Mouse (Mus musculus) limb, embryonic 10.5 days (tissue): ENCODE results near the gene Hras. TPM values are rescaled to one million over a fixed set of nuclear protein-coding genes. Genes with fewer than 3 reads are reported as not detected.

Experiments
- DNase-seq: peaks from one replicate; pipeline ENCODE4 v3.0.0-alpha.2; 2017; ENCODE audit warnings: low spot score
- H3K27ac ChIP-seq: fragments of 300-500 bp; sonication (generic); 2 replicates; pipeline ENCODE4 v1.5.1; 2016; ENCODE audit warnings: mild to moderate bottlenecking
- H3K27me3 ChIP-seq: fragments of 300-500 bp; sonication (generic); 2 replicates; pipeline ENCODE4 v1.6.1; 2016; ENCODE audit warnings: low read depth, mild to moderate bottlenecking; ENCODE audit not compliant: poor library complexity, severe bottlenecking
- H3K36me3 ChIP-seq: fragments of 300-500 bp; sonication (generic); 2 replicates; pipeline ENCODE4 v1.6.1; 2016; ENCODE audit warnings: mild to moderate bottlenecking, moderate library complexity
- H3K4me1 ChIP-seq: fragments of 300-500 bp; sonication (generic); 2 replicates; pipeline ENCODE4 v1.6.1; 2016
- H3K4me3 ChIP-seq: fragments of 300-500 bp; sonication (generic); 2 replicates; pipeline ENCODE4 v1.5.1; 2016; ENCODE audit warnings: mild to moderate bottlenecking, moderate library complexity
- H3K9me3 ChIP-seq: fragments of 300-500 bp; sonication (generic); replicated peaks from 2 replicates; pipeline ENCODE4 v1.6.1; 2016; ENCODE audit warnings: mild to moderate bottlenecking
- WGBS: fragments of 180-500 bp; shearing (Covaris S2); methylation state at CpG from one replicate; pipeline ENCODE4 v1.1.7; 2016; 5-methylcytosine and 5-hydroxymethylcytosine counted together
- polyA plus RNA-seq: library from polyadenylated mRNA; unstranded; fragments of >200 nt; fragmentation: Nextera tagmentation; extraction: Ambion mirVana; gene quantifications from 2 replicates; pipeline ENCODE4 v1.2.1, GENCODE M21; 2016

The Hras gene
- polyA plus RNA-seq, 1 experiment from 2014 or later, result 101 TPM

GRCm38 (mm10) chr7:141219558-141220099, 25.8 kb upstream of the Hras start:
- Histone ChIP-seq H3K4me1 (peaks cover 64% of the 10 kb centered on the region), H3K27ac (peak overlapping the region; percentile 30; the same call in 1 of the 2 replicates), H3K4me3 (no peak overlapping the region)

GRCm38 (mm10) chr7:141218557-141219133, 24.8 kb upstream of the Hras start:
- no peaks in the 10 kb centered on the region for H3K27me3 ChIP-seq
- 84% methylated on average over 5 of the region's 5 CpGs for WGBS
- peaks cover 31% of the 10 kb centered on the region for H3K36me3 ChIP-seq
- DNase-seq, result no peak
- H3K27ac ChIP-seq, result no peak overlapping the region
- H3K4me3 ChIP-seq, result no peak overlapping the region; the same call in 1 of the 2 replicates
- no peaks in the 10 kb centered on the region for H3K9me3 ChIP-seq
- H3K4me1 ChIP-seq, result peaks cover 69% of the 10 kb centered on the region

More at GRCm38 (mm10) chr7:141219558-141220099, 25.8 kb upstream of the Hras start:
- 100% methylated on average over 1 of the region's 1 CpGs for WGBS
- no peak for DNase-seq
- Histone ChIP-seq H3K27me3 (no peaks in the 10 kb centered on the region), H3K9me3 (no peaks in the 10 kb centered on the region), H3K36me3 (peaks cover 31% of the 10 kb centered on the region)

- Histone ChIP-seq H3K4me1 (peaks cover 69% of the 10 kb centered on the region), H3K4me3 (no peak overlapping the region; the same call in 1 of the 2 replicates), H3K9me3 (no peaks in the 10 kb centered on the region), H3K27me3 (no peaks in the 10 kb centered on the region), H3K36me3 (peaks cover 31% of the 10 kb centered on the region), H3K27ac (no peak overlapping the region)
- 88% methylated on average over 3 of the region's 3 CpGs for WGBS
- no peak for DNase-seq
Measured at GRCm38 (mm10) chr7:141218141-141218540, 24.3 kb upstream of the Hras start.

GRCm38 (mm10) chr7:141217343-141218013, 23.7 kb upstream of the Hras start:
- H3K36me3 ChIP-seq, result peaks cover 31% of the 10 kb centered on the region
- H3K9me3 ChIP-seq, result no peaks in the 10 kb centered on the region
- H3K27me3 ChIP-seq, result no peaks in the 10 kb centered on the region
- no peak for DNase-seq
- WGBS, result 93% methylated on average over 17 of the region's 17 CpGs
- no peak overlapping the region for H3K27ac ChIP-seq
- H3K4me3 ChIP-seq, result peak overlapping the region; percentile 80; the same call in 1 of the 2 replicates
- peaks cover 66% of the 10 kb centered on the region for H3K4me1 ChIP-seq

GRCm38 (mm10) chr7:141216894-141217293, 23.1 kb upstream of the Hras start:
- H3K27ac ChIP-seq, result peak overlapping the region; percentile 92
- no peaks in the 10 kb centered on the region for H3K9me3 ChIP-seq
- peak overlapping the region; percentile 80 for H3K4me3 ChIP-seq
- DNase-seq, result no peak
- WGBS, result 88% methylated on average over 11 of the region's 11 CpGs
- peaks cover 62% of the 10 kb centered on the region for H3K4me1 ChIP-seq
- peaks cover 31% of the 10 kb centered on the region for H3K36me3 ChIP-seq
- no peaks in the 10 kb centered on the region for H3K27me3 ChIP-seq

- H3K36me3 ChIP-seq, result peaks cover 31% of the 10 kb centered on the region
- 1% methylated on average over 42 of the region's 42 CpGs for WGBS
- H3K27ac ChIP-seq, result peak overlapping the region; percentile 92
- H3K9me3 ChIP-seq, result no peaks in the 10 kb centered on the region
- H3K27me3 ChIP-seq, result no peaks in the 10 kb centered on the region
- peak overlapping the region; percentile 80 for H3K4me3 ChIP-seq
- DNase-seq, result no peak
- peaks cover 56% of the 10 kb centered on the region for H3K4me1 ChIP-seq
Measured at GRCm38 (mm10) chr7:141215880-141216733, 22.3 kb upstream of the Hras start.

- Histone ChIP-seq H3K27me3 (no peaks in the 10 kb centered on the region), H3K36me3 (peaks cover 31% of the 10 kb centered on the region), H3K4me3 (peak within 1 kb of the TSS; percentile 80), H3K4me1 (peaks cover 48% of the 10 kb centered on the region), H3K9me3 (no peaks in the 10 kb centered on the region), H3K27ac (peak within 1 kb of the TSS; percentile 92)
- WGBS, result under 1% methylated on average over 41 of the region's 41 CpGs
- DNase-seq, result peak; percentile 96
Measured at GRCm38 (mm10) chr7:141215101-141215879, 21.5 kb upstream of the Hras start, which contains the start of gene Rassf7. Gene Rassf7 (plus strand): TSS chr7:141215860.

GRCm38 (mm10) chr7:141214310-141214709, 20.5 kb upstream of the Hras start:
- peaks cover 41% of the 10 kb centered on the region for H3K4me1 ChIP-seq
- H3K9me3 ChIP-seq, result no peaks in the 10 kb centered on the region
- 75% methylated on average over 3 of the region's 3 CpGs for WGBS
- peak overlapping the region; percentile 92 for H3K27ac ChIP-seq
- H3K4me3 ChIP-seq, result peak overlapping the region; percentile 80; the same call in 1 of the 2 replicates
- H3K27me3 ChIP-seq, result no peaks in the 10 kb centered on the region
- H3K36me3 ChIP-seq, result peaks cover 23% of the 10 kb centered on the region
- no peak for DNase-seq

GRCm38 (mm10) chr7:141213605-141214235, 19.9 kb upstream of the Hras start, which contains the start of gene Lmntd2:
Gene Lmntd2 (minus strand): TSS chr7:141214080.
- Histone ChIP-seq H3K4me1 (peaks cover 41% of the 10 kb centered on the region), H3K36me3 (peaks cover 17% of the 10 kb centered on the region), H3K4me3 (peak within 1 kb of the TSS; percentile 80), H3K9me3 (no peaks in the 10 kb centered on the region), H3K27me3 (no peaks in the 10 kb centered on the region), H3K27ac (peak within 1 kb of the TSS; percentile 92)
- 93% methylated on average over 11 of the region's 11 CpGs for WGBS
- DNase-seq, result no peak

GRCm38 (mm10) chr7:141213133-141213532, 19.3 kb upstream of the Hras start:
- peaks cover 11% of the 10 kb centered on the region for H3K36me3 ChIP-seq
- H3K4me1 ChIP-seq, result peaks cover 41% of the 10 kb centered on the region
- 0 out of 2 replicates have a peak overlapping the region, but pooled peaks have one; percentile 17 for H3K27ac ChIP-seq
- no peak overlapping the region for H3K4me3 ChIP-seq
- DNase-seq, result no peak
- WGBS, result 78% methylated on average over 3 of the region's 3 CpGs
- no peaks in the 10 kb centered on the region for H3K27me3 ChIP-seq
- no peaks in the 10 kb centered on the region for H3K9me3 ChIP-seq

GRCm38 (mm10) chr7:141210606-141211131, 16.9 kb upstream of the Hras start:
- no peak for DNase-seq
- Histone ChIP-seq H3K27me3 (no peaks in the 10 kb centered on the region), H3K4me3 (no peak overlapping the region), H3K36me3 (no peaks in the 10 kb centered on the region), H3K4me1 (peaks cover 22% of the 10 kb centered on the region), H3K9me3 (no peaks in the 10 kb centered on the region), H3K27ac (0 out of 2 replicates have a peak overlapping the region, but pooled peaks have one; percentile 16)
- 89% methylated on average over 14 of the region's 14 CpGs for WGBS
